Mouse (Mus musculus) olfactory bulb, adult 2 months (tissue): ENCODE results near the gene Asb7. TPM values are rescaled to one million over a fixed set of nuclear protein-coding genes. Genes with fewer than 3 reads are reported as not detected.

Source experiments
- H3K27ac ChIP-seq: fragments of 200-500 bp; 2 replicates; pipeline ENCODE4 v1.5.1; 2012; ENCODE audit warnings: low read depth, low read length; ENCODE audit not compliant: insufficient read depth
- H3K4me1 ChIP-seq: fragments of 200-500 bp; 2 replicates; pipeline ENCODE4 v1.6.1; 2012; ENCODE audit warnings: low read length; ENCODE audit not compliant: control insufficient read depth, insufficient read depth
- H3K4me3 ChIP-seq: fragments of 200-500 bp; 2 replicates; pipeline ENCODE4 v1.5.1; 2012; ENCODE audit warnings: mild to moderate bottlenecking, low read depth, low read length, moderate library complexity; ENCODE audit not compliant: insufficient read depth
- CTCF ChIP-seq: fragments of 200-500 bp; IDR thresholded peaks from 2 replicates; pipeline ENCODE4 v1.5.1; 2012; ENCODE audit warnings: low read depth, mild to moderate bottlenecking, low read length, moderate library complexity; ENCODE audit not compliant: insufficient read depth
- POLR2A ChIP-seq: fragments of 200-500 bp; IDR thresholded peaks from 2 replicates; pipeline ENCODE4 v1.6.1; 2012; ENCODE audit warnings: mild to moderate bottlenecking, low read depth, low read length, moderate library complexity; ENCODE audit not compliant: insufficient read depth
- WGBS: fragments of 180-500 bp; shearing (Covaris S2); methylation state at CpG from one replicate; pipeline ENCODE4 v1.1.7; 2018; 5-methylcytosine and 5-hydroxymethylcytosine counted together
- polyA plus RNA-seq: library from polyadenylated mRNA; stranded (reverse); fragments of >200 nt; gene quantifications from 2 replicates; pipeline ENCODE4 v1.2.4, GENCODE M21; 2012; ENCODE audit warnings: low replicate concordance; ENCODE audit not compliant: missing spikeins, insufficient read depth, insufficient read length

Asb7 gene
- polyA plus RNA-seq, 1 experiment = not detected

GRCm38 (mm10) chr7:66633351-66633750 lies 56.0 kb downstream of the Asb7 start:
- Histone ChIP-seq H3K4me1 (peaks cover 7% of the 10 kb centered on the region), H3K27ac (no peak overlapping the region), H3K4me3 (no peak overlapping the region)
- 50% methylated on average over 6 of the region's 6 CpGs for WGBS
- no peak for TF ChIP-seq CTCF
- TF ChIP-seq POLR2A = no peak

DNA sequence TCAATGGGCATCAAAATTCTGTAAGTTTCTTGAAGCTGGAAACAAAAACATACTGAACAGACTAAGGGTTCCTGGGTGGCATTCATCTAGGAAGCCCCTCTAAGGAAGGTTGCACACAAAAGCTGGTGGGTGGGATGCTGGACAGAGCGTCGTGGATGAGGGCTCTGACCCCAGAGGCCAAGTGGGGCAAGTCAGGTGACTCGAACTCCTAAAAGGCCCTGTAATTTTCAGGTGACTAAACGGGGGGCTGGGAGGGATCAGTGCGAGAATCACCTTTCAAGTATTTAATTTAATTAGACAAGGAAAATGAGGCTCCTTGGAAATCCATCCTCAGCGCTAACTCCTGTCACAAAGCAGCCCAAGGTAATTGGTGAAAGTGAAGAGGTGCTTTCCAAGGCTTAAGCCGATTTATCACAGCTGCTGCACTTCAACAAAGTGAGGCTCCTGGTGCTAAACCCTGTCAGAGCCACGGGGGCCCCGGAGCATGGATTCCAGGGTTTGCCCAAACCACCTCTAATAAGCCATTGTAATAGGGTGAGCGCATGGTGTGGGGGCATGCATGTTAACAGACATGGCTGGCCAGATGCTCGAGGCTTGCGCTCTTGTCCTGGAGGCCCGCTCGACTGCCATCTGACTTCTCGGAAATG lies 59.1 kb downstream of the Asb7 start:
- TF ChIP-seq POLR2A (no peak), CTCF (no peak)
- WGBS = 64% methylated on average over 15 of the region's 15 CpGs
- no peak overlapping the region for H3K4me3 ChIP-seq
- H3K4me1 ChIP-seq = peaks cover 5% of the 10 kb centered on the region
- no peak overlapping the region for H3K27ac ChIP-seq

DNA sequence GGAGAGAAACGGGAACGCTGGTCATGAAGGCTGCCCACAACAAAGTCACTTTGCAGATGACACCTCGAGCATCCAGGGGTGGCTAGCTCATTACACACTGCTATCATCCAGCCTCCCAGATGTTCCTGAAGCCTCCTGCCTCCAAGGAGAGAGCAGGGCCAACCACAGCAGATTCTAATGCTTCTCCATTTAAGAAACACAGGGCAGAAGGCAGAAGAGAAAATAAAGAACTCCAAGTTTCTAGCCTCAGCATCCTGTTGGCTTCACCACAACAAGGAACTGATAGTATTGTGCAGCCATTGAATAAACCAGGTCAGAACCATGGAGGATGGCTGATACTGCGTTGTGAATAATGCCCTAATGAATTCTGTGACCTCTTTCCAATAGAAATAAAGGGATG lies 60.0 kb downstream of the Asb7 start:
- WGBS = 54% methylated on average over 4 of the region's 4 CpGs
- Histone ChIP-seq H3K4me3 (no peak overlapping the region), H3K4me1 (0 out of 2 replicates have a peak, but pooled peaks cover 3% of the 10 kb centered on the region), H3K27ac (no peak overlapping the region)
- TF ChIP-seq POLR2A (no peak), CTCF (no peak)

GRCm38 (mm10) chr7:66623436-66623835 lies 66.0 kb downstream of the Asb7 start:
- no peak overlapping the region for H3K4me3 ChIP-seq
- no peaks in the 10 kb centered on the region for H3K4me1 ChIP-seq
- WGBS = 58% methylated on average over 3 of the region's 3 CpGs
- H3K27ac ChIP-seq = no peak overlapping the region
- TF ChIP-seq CTCF (no peak), POLR2A (no peak)

- H3K27ac ChIP-seq = no peak overlapping the region
- TF ChIP-seq POLR2A = no peak
- no peak for TF ChIP-seq CTCF
- H3K4me1 ChIP-seq = no peaks in the 10 kb centered on the region
- H3K4me3 ChIP-seq = no peak overlapping the region
Measured at GRCm38 (mm10) chr7:66601846-66602245, 87.5 kb downstream of the Asb7 start.

- Histone ChIP-seq H3K4me1 (no peaks in the 10 kb centered on the region), H3K27ac (no peak overlapping the region), H3K4me3 (no peak overlapping the region)
- WGBS = 82% methylated on average over 12 of the region's 12 CpGs
- TF ChIP-seq CTCF = no peak
- TF ChIP-seq POLR2A = no peak
Measured at GRCm38 (mm10) chr7:66600622-66601610, 88.5 kb downstream of the Asb7 start.

DNA sequence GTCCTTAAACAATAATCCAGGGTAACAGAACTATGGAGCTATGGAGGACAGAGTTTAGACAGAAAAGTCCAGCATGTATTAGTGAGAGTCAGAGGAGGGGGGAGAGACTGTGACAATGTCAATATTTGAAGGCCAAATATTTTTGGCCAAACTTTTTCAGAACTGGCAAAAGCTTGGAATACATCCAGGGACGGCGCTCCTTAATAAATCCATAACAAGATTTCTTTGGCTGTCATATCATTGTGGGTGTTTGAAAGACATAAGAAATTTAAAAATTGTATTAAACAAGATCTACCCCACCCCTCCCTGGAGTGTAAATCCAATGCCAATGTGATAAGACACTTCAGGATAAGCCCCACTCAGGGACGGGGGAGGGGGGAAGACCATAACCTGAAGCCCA lies 89.3 kb downstream of the Asb7 start:
- H3K4me1 ChIP-seq = no peaks in the 10 kb centered on the region
- WGBS = 89% methylated on average over 3 of the region's 3 CpGs
- no peak overlapping the region for H3K27ac ChIP-seq
- TF ChIP-seq CTCF (no peak), POLR2A (no peak)
- H3K4me3 ChIP-seq = no peak overlapping the region

- Histone ChIP-seq H3K27ac (no peak overlapping the region), H3K4me1 (no peaks in the 10 kb centered on the region), H3K4me3 (no peak overlapping the region)
- no peak for TF ChIP-seq POLR2A
- no peak for TF ChIP-seq CTCF
- 91% methylated on average over 3 of the region's 3 CpGs for WGBS
Measured at GRCm38 (mm10) chr7:66597900-66598299, 91.5 kb downstream of the Asb7 start.

Other genes starting within 250 kb of the Asb7 start
- not detected in 2 replicates for gene Lins1, start 293 bp upstream of the Asb7 start, polyA plus RNA-seq
- gene Cers3, start 53.9 kb upstream of the Asb7 start, polyA plus RNA-seq = not detected in 2 replicates
- not detected in 2 replicates for gene Adamts17, start 150.1 kb upstream of the Asb7 start, polyA plus RNA-seq